Mouse (Mus musculus): ENCODE measurements around the gene Srpk2. TPM values are rescaled to one million over a fixed set of nuclear protein-coding genes. Genes with fewer than 3 reads are reported as not detected.

Gene Srpk2
- polyA plus RNA-seq, 1 experiment from 2014 or later, result 53.9 TPM

GRCm38 (mm10) chr5:23502317-23502937 is 182.0 kb downstream of the Srpk2 start:
- no peak for DNase-seq (ENCODE audit: low spot score)
- Histone ChIP-seq H3K4me2 (ENCODE audit: low read depth, low read length) (no peak overlapping the region), H3K4me3 (ENCODE audit: low read depth, low read length) (no peak overlapping the region), H3K27ac (replicated peaks; ENCODE audit: low read depth, low read length) (no peak overlapping the region), H3K9ac (replicated peaks; ENCODE audit: low read length) (no peak overlapping the region), H3K36me3 (replicated peaks; ENCODE audit: control insufficient read depth, insufficient read depth, low read depth, low read length) (peaks cover 10% of the 10 kb centered on the region), H3K9me3 (replicated peaks; ENCODE audit: control insufficient read depth, low read length) (no peaks in the 10 kb centered on the region), H3K4me1 (ENCODE audit: control insufficient read depth, insufficient read depth, low read length) (no peaks in the 10 kb centered on the region), H3K27me3 (ENCODE audit: control insufficient read depth, insufficient read depth, low read length) (no peaks in the 10 kb centered on the region)
- peak; percentile 80 for ATAC-seq (replicated peaks; ENCODE audit: insufficient number of reproducible peaks, low FRiP score, low TSS enrichment, low read depth)
- WGBS, result 54% methylated on average over 12 of the region's 13 CpGs

GRCm38 (mm10) chr5:23501582-23502316 is 182.7 kb downstream of the Srpk2 start:
- no peak overlapping the region for H3K4me3 ChIP-seq (ENCODE audit: low read depth, low read length)
- no peaks in the 10 kb centered on the region for H3K9me3 ChIP-seq (replicated peaks; ENCODE audit: control insufficient read depth, low read length)
- WGBS, result 71% methylated on average over 13 of the region's 13 CpGs
- no peak overlapping the region for H3K27ac ChIP-seq (replicated peaks; ENCODE audit: low read depth, low read length)
- no peaks in the 10 kb centered on the region for H3K27me3 ChIP-seq (ENCODE audit: control insufficient read depth, insufficient read depth, low read length)
- no peak overlapping the region for H3K9ac ChIP-seq (replicated peaks; ENCODE audit: low read length)
- H3K4me1 ChIP-seq (ENCODE audit: control insufficient read depth, insufficient read depth, low read length), result no peaks in the 10 kb centered on the region
- peaks cover 10% of the 10 kb centered on the region for H3K36me3 ChIP-seq (replicated peaks; ENCODE audit: control insufficient read depth, insufficient read depth, low read depth, low read length)
- ATAC-seq (replicated peaks; ENCODE audit: insufficient number of reproducible peaks, low FRiP score, low TSS enrichment, low read depth) (peak; percentile 72), DNase-seq (ENCODE audit: low spot score) (peak; percentile 79)
- no peak overlapping the region for H3K4me2 ChIP-seq (ENCODE audit: low read depth, low read length)

DNA sequence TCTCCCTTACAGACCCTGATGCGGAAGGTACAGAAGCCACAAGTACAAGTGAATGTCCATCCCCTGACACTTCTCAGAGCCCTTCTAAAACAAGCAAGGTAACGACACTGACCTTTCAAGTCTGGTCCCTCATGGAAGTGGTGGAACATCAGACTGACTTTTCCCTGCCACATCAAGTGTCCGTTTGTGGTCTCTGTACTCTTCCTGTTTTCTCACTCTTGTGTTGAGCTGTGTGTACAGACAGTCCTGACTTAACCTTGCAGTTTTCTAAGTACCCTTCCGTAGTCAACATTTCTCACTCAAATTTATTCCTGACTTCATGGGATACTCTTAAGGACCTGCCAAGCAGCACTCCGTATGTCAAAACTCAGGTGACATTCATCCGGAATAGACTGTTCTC is 183.7 kb downstream of the Srpk2 start:
- Histone ChIP-seq H3K4me2 (ENCODE audit: low read depth, low read length) (no peak overlapping the region), H3K27me3 (ENCODE audit: control insufficient read depth, insufficient read depth, low read length) (no peaks in the 10 kb centered on the region), H3K36me3 (replicated peaks; ENCODE audit: control insufficient read depth, insufficient read depth, low read depth, low read length) (peaks cover 15% of the 10 kb centered on the region), H3K4me3 (ENCODE audit: low read depth, low read length) (no peak overlapping the region), H3K9me3 (replicated peaks; ENCODE audit: control insufficient read depth, low read length) (no peaks in the 10 kb centered on the region), H3K9ac (replicated peaks; ENCODE audit: low read length) (no peak overlapping the region), H3K4me1 (ENCODE audit: control insufficient read depth, insufficient read depth, low read length) (no peaks in the 10 kb centered on the region), H3K27ac (replicated peaks; ENCODE audit: low read depth, low read length) (no peak overlapping the region)
- WGBS, result 93% methylated on average over 6 of the region's 6 CpGs
- no peak for ATAC-seq (replicated peaks; ENCODE audit: insufficient number of reproducible peaks, low FRiP score, low TSS enrichment, low read depth)
- DNase-seq (ENCODE audit: low spot score), result no peak

DNA sequence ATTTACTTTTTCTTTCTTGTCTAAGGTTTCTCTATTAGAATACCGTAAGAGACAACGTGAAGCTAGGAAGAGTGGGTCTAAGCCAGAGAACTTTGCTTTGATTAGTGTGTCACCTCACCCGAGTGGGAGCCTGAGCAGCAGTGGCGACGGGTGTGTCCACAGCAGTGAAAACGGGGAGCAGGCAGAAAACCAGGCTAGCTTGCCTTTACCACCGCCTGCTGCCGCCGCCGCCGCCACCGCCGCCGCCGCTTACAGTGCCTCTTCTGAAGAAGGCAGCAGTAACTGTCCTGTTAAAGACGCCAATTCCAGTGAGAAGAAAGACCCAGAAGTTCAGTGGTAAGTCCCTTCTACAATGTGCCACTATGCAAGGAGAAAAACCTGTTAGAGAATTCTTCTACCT is 185.2 kb downstream of the Srpk2 start:
- Histone ChIP-seq H3K9me3 (replicated peaks; ENCODE audit: control insufficient read depth, low read length) (no peaks in the 10 kb centered on the region), H3K36me3 (replicated peaks; ENCODE audit: control insufficient read depth, insufficient read depth, low read depth, low read length) (peaks cover 21% of the 10 kb centered on the region), H3K4me1 (ENCODE audit: control insufficient read depth, insufficient read depth, low read length) (no peaks in the 10 kb centered on the region), H3K27ac (replicated peaks; ENCODE audit: low read depth, low read length) (no peak overlapping the region), H3K27me3 (ENCODE audit: control insufficient read depth, insufficient read depth, low read length) (no peaks in the 10 kb centered on the region), H3K9ac (replicated peaks; ENCODE audit: low read length) (no peak overlapping the region), H3K4me2 (ENCODE audit: low read depth, low read length) (no peak overlapping the region), H3K4me3 (ENCODE audit: low read depth, low read length) (no peak overlapping the region)
- no peak for DNase-seq (ENCODE audit: low spot score)
- no peak for ATAC-seq (replicated peaks; ENCODE audit: insufficient number of reproducible peaks, low FRiP score, low TSS enrichment, low read depth)
- whole genome bisulfite sequencing, result 94% methylated on average over 16 of the region's 16 CpGs

DNA sequence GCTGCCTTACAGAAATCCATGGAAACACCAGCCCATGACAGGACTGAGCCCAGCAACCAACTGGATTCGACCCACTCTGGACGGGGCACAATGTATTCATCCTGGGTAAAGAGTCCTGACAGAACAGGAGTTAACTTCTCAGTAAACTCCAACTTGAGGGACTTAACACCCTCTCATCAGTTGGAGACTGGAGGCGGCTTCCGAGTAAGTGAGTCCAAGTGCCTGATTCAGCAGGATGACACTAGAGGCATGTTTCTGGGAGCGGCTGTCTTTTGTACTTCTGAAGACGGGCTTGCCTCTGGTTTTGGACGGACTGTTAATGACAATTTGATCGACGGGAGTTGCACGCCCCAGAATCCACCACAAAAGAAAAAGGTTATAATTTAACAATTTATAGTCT is 186.5 kb downstream of the Srpk2 start:
- Histone ChIP-seq H3K27ac (replicated peaks; ENCODE audit: low read depth, low read length) (no peak overlapping the region), H3K9ac (replicated peaks; ENCODE audit: low read length) (no peak overlapping the region), H3K4me3 (ENCODE audit: low read depth, low read length) (no peak overlapping the region), H3K27me3 (ENCODE audit: control insufficient read depth, insufficient read depth, low read length) (no peaks in the 10 kb centered on the region), H3K36me3 (replicated peaks; ENCODE audit: control insufficient read depth, insufficient read depth, low read depth, low read length) (peaks cover 21% of the 10 kb centered on the region), H3K9me3 (replicated peaks; ENCODE audit: control insufficient read depth, low read length) (no peaks in the 10 kb centered on the region), H3K4me1 (ENCODE audit: control insufficient read depth, insufficient read depth, low read length) (no peaks in the 10 kb centered on the region), H3K4me2 (ENCODE audit: low read depth, low read length) (no peak overlapping the region)
- 92% methylated on average over 10 of the region's 10 CpGs for WGBS
- ATAC-seq (replicated peaks; ENCODE audit: insufficient number of reproducible peaks, low FRiP score, low TSS enrichment, low read depth) (no peak), DNase-seq (ENCODE audit: low spot score) (no peak)

GRCm38 (mm10) chr5:23496933-23497332 is 187.5 kb downstream of the Srpk2 start:
- no peak for DNase-seq (ENCODE audit: low spot score)
- H3K4me2 ChIP-seq (ENCODE audit: low read depth, low read length), result no peak overlapping the region
- WGBS, result 94% methylated on average over 5 of the region's 5 CpGs
- H3K9ac ChIP-seq (replicated peaks; ENCODE audit: low read length), result no peak overlapping the region
- no peaks in the 10 kb centered on the region for H3K27me3 ChIP-seq (ENCODE audit: control insufficient read depth, insufficient read depth, low read length)
- no peak overlapping the region for H3K27ac ChIP-seq (replicated peaks; ENCODE audit: low read depth, low read length)
- no peaks in the 10 kb centered on the region for H3K9me3 ChIP-seq (replicated peaks; ENCODE audit: control insufficient read depth, low read length)
- no peak for ATAC-seq (replicated peaks; ENCODE audit: insufficient number of reproducible peaks, low FRiP score, low TSS enrichment, low read depth)
- peaks cover 23% of the 10 kb centered on the region for H3K36me3 ChIP-seq (replicated peaks; ENCODE audit: control insufficient read depth, insufficient read depth, low read depth, low read length)
- H3K4me3 ChIP-seq (ENCODE audit: low read depth, low read length), result no peak overlapping the region
- H3K4me1 ChIP-seq (ENCODE audit: control insufficient read depth, insufficient read depth, low read length), result no peaks in the 10 kb centered on the region

DNA sequence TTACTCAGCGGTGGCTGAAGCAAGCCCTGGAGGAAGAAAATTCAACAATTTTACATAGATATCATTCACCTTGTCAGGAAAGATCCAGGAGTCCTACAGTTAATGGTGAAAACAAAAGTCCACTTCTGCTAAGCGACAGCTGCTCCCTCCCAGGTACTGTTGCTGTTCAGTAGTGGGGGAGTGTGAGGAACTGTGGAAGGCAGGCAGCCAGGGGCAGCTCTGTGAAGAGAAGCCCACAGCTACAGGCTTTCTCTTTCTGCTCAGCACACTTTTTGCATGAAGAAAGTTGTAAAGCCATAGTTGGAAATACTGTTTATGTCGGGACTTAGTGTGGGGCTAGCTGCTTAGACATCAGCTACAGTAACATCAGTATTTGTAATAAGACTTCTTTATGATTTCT is 188.0 kb downstream of the Srpk2 start:
- H3K4me1 ChIP-seq (ENCODE audit: control insufficient read depth, insufficient read depth, low read length), result no peaks in the 10 kb centered on the region
- H3K27me3 ChIP-seq (ENCODE audit: control insufficient read depth, insufficient read depth, low read length), result no peaks in the 10 kb centered on the region
- ATAC-seq (replicated peaks; ENCODE audit: insufficient number of reproducible peaks, low FRiP score, low TSS enrichment, low read depth) (no peak), DNase-seq (ENCODE audit: low spot score) (no peak)
- no peak overlapping the region for H3K4me2 ChIP-seq (ENCODE audit: low read depth, low read length)
- H3K9me3 ChIP-seq (replicated peaks; ENCODE audit: control insufficient read depth, low read length), result no peaks in the 10 kb centered on the region
- 93% methylated on average over 3 of the region's 3 CpGs for WGBS
- H3K4me3 ChIP-seq (ENCODE audit: low read depth, low read length), result no peak overlapping the region
- no peak overlapping the region for H3K27ac ChIP-seq (replicated peaks; ENCODE audit: low read depth, low read length)
- H3K9ac ChIP-seq (replicated peaks; ENCODE audit: low read length), result no peak overlapping the region
- peaks cover 20% of the 10 kb centered on the region for H3K36me3 ChIP-seq (replicated peaks; ENCODE audit: control insufficient read depth, insufficient read depth, low read depth, low read length)

GRCm38 (mm10) chr5:23490797-23491196 is 193.6 kb downstream of the Srpk2 start:
- ATAC-seq (replicated peaks; ENCODE audit: insufficient number of reproducible peaks, low FRiP score, low TSS enrichment, low read depth) (0 out of 2 replicates have a peak, but pooled peaks have one; percentile 59), DNase-seq (ENCODE audit: low spot score) (peak; percentile 53)
- H3K27ac ChIP-seq (replicated peaks; ENCODE audit: low read depth, low read length), result no peak overlapping the region
- no peak overlapping the region for H3K4me3 ChIP-seq (ENCODE audit: low read depth, low read length)
- no peaks in the 10 kb centered on the region for H3K27me3 ChIP-seq (ENCODE audit: control insufficient read depth, insufficient read depth, low read length)
- H3K4me2 ChIP-seq (ENCODE audit: low read depth, low read length), result no peak overlapping the region
- no peaks in the 10 kb centered on the region for H3K4me1 ChIP-seq (ENCODE audit: control insufficient read depth, insufficient read depth, low read length)
- 47% methylated on average over 2 of the region's 2 CpGs for WGBS
- H3K36me3 ChIP-seq (replicated peaks; ENCODE audit: control insufficient read depth, insufficient read depth, low read depth, low read length), result peaks cover 17% of the 10 kb centered on the region
- no peak overlapping the region for H3K9ac ChIP-seq (replicated peaks; ENCODE audit: low read length)
- H3K9me3 ChIP-seq (replicated peaks; ENCODE audit: control insufficient read depth, low read length), result no peaks in the 10 kb centered on the region
